Mouse (Mus musculus): ENCODE measurements around the gene Tnnt1. TPM values are rescaled to one million over a fixed set of nuclear protein-coding genes. Genes with fewer than 3 reads are reported as not detected.
"Not testable (repeated sequence)": the region's sequence is repeated elsewhere in the genome, so short reads cannot be mapped to it uniquely, and the experiment has no call there.

The Tnnt1 gene
- total RNA-seq, 2 experiments from 2014 or later: 7.4 to 9.2 TPM

DNA sequence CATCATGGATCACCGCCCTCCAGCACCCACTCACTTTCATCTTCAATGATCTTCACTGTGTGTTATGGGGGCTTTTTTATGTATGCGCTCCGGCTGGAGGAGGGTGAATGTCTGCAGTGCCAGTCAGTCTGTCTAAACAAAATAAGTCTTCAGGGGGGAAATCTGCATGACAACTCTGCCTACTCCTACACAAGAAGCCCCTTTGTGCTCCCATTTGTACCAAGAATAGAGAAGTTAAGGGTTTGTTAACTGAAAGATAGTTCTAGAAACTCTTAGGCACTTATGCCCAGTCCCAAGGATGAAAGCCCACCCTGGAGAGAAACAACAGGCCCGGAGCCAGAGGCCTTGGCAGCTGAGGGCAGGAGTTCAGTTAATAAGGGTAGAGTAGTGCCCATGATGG lies 20.2 kb upstream of the Tnnt1 start:
- no peak overlapping the region for H3K27ac ChIP-seq
- TF ChIP-seq CTCF (IDR thresholded peaks at IDR 0.05): no peak
- no peak overlapping the region for H3K4me3 ChIP-seq
- DNase-seq (ENCODE audit: extremely low spot score in 1 of 2, low spot score in 2 of 2): no peak
- intact Hi-C loops (cut with DNase I): no loop called here

DNA sequence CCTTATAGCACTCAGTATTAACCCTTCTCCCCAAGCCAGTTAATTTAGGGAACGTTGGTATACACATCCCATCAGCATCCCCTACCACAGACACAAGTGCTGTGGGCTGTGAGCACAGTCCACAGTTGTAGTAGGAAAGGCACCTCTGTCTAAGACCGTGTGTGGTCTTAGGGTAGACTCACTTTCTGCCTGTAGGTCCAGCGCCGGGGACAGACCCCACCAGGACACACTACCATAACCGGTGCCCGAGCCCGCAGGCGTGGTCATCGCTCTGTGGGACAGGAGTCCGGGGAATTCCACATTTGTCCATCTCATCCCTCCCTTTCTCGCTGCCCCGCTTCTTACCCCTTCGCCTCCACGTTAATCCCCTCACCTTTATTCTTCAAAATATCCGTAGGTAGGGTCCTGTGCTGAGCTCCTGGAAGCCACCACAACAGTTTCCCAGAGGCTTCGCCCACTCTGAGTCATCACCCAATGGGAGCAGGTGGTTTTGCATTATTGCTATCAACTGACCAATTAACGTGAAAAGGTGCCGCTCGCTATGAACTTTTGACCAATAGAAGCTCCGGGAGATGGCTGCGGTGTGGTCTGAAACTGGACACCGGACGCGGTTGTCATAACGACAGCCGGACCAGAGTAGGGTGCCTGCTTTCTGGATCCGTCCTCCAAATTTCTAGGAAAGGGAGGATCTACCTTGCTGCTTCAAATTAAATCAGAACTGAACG lies 16.0 kb upstream of the Tnnt1 start, which contains the start of gene Dnaaf3:
Dnaaf3 (minus strand) TSS at position 449 of the 725 bp plus-strand sequence.
- no peak for TF ChIP-seq CTCF (IDR thresholded peaks at IDR 0.05)
- intact Hi-C loops (cut with DNase I): no loop called here
- no peak for DNase-seq (ENCODE audit: extremely low spot score in 1 of 2, low spot score in 2 of 2)
- no peak within 1 kb of the TSS for H3K27ac ChIP-seq
- H3K4me3 ChIP-seq: no peak within 1 kb of the TSS

DNA sequence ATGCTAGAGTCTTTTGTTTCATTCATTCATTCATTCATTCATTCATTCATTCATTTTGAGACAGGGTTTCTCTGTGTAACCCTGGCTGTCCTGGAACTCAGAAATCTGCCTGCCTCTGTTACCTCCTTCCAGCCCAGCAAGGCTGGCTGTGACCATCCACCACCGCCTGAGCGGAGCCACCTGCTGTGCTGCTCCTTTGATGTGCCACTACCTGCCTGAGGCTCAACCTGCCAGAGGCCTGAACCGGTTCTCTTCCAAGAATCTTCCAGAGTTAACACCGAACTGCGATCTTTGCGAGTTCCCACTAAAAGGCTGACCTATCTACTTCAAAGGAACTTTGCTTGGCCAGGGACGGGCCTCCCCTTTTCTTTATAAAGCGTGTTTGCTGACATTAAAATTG lies 14.0 kb upstream of the Tnnt1 start:
- H3K4me3 ChIP-seq; H3K27ac ChIP-seq; DNase-seq (ENCODE audit: extremely low spot score in 1 of 2, low spot score in 2 of 2); intact Hi-C loops (cut with DNase I): not testable (repeated sequence)

DNA sequence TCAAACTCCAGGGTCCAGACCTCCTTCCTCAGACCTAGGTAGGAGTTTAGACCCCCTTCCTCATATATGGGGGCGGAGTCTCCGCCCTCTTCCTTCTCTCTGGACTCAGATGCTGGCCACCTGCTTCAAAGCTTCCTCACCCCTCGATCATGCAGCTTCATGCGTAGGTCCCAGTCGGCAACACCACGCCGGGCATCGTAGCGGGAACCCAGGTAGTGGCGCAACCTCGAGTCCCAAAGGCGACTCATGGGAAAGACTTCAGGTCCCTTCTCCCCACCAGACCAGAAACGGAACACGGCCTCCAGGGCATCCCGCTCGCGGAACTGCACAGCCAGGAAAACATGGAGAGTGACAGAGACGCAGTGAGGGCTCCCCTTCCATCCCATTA lies 11.1 kb upstream of the Tnnt1 start:
- H3K4me3 ChIP-seq: no peak overlapping the region
- no peak for TF ChIP-seq CTCF (IDR thresholded peaks at IDR 0.05)
- no peak for DNase-seq (ENCODE audit: extremely low spot score in 1 of 2, low spot score in 2 of 2)
- no peak overlapping the region for H3K27ac ChIP-seq
- intact Hi-C loops (cut with DNase I): no loop called here

DNA sequence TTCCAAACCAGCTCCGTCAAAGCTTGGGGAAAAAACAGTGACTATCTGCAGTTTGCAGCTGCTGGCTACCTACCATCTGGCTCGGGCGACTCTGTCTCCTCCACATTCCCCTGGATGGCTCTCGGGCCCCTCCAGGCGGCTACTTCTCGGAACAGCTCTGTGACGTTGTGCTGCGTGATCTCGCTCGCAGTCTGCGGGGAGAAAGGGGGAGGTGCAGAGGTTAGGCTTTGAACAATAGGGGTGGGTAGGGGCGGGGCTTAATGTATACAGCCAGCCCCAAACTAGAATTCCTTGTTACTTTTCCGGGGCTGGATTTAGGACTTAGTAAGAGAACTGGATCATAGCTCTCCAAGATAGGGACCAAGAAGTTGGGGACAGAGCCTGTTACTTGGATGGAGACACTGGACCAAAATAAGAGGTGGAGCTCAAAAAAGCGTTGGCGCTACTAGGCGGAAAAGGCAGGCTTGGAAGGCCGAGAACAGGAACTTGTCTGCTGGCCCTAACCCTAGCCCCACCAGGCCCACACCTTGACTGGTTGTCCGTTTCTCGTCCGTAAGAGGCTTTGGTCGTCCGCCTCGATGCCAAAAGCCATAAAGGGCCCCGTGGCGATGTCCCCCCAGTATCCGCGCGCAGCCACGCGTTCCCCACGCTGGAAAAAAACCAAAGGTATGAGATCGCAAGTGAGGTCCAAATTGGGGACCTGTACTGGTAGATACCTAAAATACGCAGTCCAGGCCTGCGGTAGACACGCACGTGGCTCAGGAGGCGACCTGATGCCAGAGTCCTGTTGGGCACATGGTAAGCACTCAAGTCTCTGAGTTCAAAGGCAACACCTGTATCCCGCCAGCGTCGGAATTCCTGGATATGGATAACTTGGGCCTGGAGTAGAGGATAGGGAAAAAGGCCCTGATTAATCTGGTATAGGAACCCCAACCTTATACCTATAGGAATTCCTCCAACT lies 10.4 kb upstream of the Tnnt1 start:
- DNase-seq (ENCODE audit: extremely low spot score in 1 of 2, low spot score in 2 of 2): peak; percentile 73 to 75
- intact Hi-C loops (cut with DNase I): no loop called here
- peak overlapping the region; percentile 21; the same call in 1 of the 2 replicates for H3K4me3 ChIP-seq
- H3K27ac ChIP-seq: no peak overlapping the region
- TF ChIP-seq CTCF (IDR thresholded peaks at IDR 0.05): peak; percentile 68

DNA sequence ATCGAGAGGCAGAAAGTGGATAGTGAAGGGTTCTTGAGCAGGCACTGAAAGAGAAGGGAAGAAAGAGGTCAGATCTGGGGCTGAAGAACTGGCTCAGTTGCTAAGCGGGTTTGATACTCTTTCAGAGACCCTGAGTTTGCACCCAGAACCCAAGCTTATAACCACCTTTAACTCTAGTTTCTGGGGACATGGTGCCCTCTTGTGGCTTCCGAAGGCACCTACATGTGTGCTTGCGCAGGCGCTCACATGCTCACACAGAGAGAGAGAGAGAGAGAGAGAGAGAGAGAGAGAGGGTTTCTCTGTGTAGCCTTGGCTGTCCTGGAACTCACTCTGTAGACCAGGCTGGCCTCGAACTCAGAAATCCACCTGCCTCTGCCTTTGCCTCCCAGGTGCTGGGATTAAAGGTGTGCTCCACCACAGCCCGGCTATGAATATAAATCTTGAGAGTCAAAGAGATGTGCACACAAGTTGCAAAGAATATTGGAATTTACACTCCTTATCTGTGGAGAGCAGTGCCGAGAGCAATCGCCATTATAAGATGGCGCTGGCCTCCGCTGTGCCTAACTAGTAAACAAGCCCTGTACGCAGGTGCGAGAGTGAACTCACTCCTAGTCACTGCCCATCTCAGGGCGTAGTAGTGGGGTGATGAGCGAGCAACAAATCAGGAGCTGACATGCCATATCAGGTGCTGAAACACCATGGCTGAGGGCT lies 8.2 kb upstream of the Tnnt1 start, which contains the start of gene Tnni3:
Tnni3 (minus strand) TSS at position 18 of the 711 bp plus-strand sequence.
- TF ChIP-seq CTCF (IDR thresholded peaks at IDR 0.05): peak; percentile 60

DNA sequence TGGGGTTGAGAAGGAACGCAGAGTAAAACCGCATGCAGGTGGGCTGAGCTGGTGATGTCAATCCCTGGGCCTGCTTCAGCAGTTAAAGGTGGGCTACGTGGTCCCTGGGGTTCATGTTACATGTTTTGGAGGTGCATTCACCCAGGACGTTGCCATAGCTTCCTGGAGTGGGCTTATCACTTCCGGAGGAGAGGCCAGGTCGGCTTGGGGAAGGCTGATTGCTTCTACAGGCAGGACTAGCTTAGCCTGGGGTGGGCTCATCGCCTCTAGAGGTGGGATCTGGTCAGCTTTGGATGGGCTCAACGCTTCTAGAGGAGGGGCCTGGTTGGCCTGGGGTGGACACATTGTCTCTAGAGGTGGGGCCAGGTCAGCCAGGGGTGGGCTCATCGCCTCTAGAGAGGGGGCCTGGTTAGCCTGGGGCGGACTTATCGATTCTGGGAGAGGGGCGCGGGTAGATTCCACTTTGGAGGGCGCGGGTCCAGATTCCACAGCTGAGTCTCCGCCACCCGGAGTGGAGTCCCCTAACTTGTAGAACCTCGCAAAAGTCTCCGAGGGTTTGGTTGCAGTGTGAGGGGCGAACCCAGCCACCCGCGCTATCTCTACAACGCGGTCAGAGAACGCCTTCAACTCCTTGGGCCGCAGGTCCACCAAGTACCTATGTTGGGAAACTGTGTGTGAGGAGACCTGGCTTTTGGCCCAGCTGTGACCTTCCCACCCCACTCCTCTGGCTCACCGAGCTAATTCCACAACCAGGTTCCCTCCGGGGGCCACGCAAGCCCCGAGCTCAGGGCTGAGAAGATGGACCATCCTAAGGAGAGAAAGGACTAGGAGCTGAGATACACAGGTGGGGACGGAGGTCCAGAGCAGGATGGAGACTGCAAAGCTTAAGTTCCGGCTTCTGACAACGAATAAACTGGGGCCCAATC lies 7.3 kb upstream of the Tnnt1 start:
- Histone ChIP-seq H3K4me3 (no peak overlapping the region), H3K27ac (no peak overlapping the region)
- no peak for DNase-seq (ENCODE audit: extremely low spot score in 1 of 2, low spot score in 2 of 2)
- intact Hi-C loops (cut with DNase I): loop anchor here (5.0 kb wide), 1 partner anchor 91 kb away; no protein-coding TSS in a partner anchor
- TF ChIP-seq CTCF (IDR thresholded peaks at IDR 0.05): no peak

More for the DNA sequence above, 8.2 kb upstream of the Tnnt1 start, which contains the start of gene Tnni3:
- H3K4me3 ChIP-seq; DNase-seq (ENCODE audit: extremely low spot score in 1 of 2, low spot score in 2 of 2); H3K27ac ChIP-seq: not testable (repeated sequence)
- intact Hi-C loops (cut with DNase I): loop anchor here (5.0 kb wide), 1 partner anchor 92 kb away; no protein-coding TSS in a partner anchor

DNA sequence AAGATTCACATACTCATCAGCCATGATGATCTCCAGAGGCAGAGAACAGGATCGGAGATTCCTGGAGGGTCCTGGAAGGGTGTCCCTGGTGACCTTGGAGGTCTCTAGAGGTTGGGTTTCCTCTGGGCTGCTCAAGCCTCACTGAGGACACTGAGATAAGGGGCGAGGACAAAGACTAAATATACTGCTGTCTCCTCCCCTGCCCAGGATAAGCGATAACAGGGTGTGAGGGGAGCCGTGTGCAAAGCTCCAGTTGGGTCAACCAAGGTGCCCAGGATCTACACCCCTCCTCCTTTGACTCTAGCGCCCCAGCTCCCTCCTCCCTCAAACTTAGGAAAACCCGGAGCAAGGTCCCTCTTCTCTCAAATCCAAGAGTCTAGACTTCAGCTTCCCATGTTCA lies 6.1 kb upstream of the Tnnt1 start:
- no peak for TF ChIP-seq CTCF (IDR thresholded peaks at IDR 0.05)
- Histone ChIP-seq H3K4me3 (no peak overlapping the region), H3K27ac (no peak overlapping the region)
- intact Hi-C loops (cut with DNase I): loop anchor here (5.0 kb wide), 1 partner anchor 90 kb away; no protein-coding TSS in a partner anchor
- DNase-seq (ENCODE audit: extremely low spot score in 1 of 2, low spot score in 2 of 2): no peak

DNA sequence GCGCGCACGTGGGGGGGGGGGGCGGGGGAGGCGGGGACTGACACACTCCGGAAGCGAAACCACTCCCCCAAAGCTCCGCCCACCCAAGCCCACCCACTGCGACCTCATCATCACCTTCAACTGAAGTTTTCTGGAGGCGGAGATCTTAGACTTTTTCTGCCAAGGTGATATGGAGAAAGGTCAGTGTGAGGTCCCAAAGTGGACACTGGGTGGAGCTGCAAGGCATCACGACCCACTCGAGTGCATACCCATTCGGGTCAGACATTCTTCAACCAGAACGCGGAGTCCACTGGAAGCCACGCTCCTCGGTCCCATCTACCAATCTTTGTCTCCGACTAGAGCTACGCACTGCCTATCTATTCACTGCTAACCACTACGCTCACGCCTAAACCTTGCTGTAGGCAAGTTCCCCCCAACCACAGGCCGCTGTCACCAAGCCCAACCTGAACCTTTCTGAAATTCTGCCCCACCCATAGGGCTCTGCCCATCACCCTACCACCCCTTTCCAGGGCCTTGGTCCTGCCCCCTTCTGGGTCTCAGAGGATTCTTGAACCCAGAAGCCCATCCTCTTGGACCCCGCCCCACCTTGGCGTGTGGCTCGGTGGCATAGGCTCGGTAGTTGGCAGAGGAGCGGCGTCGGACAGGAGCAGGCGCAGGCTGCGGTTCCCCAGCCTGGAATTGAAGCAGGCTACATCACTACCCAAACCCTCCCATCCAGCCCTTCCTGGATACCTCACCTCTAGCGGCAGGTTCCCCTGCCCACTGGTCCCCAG lies 5.2 kb upstream of the Tnnt1 start:
- no peak for DNase-seq (ENCODE audit: extremely low spot score in 1 of 2, low spot score in 2 of 2)
- H3K4me3 ChIP-seq: peak overlapping the region; percentile 9; the same call in 1 of the 2 replicates
- TF ChIP-seq CTCF (IDR thresholded peaks at IDR 0.05): no peak
- no peak overlapping the region for H3K27ac ChIP-seq
- intact Hi-C loops (cut with DNase I): loop anchor here (5.0 kb wide), 1 partner anchor 89 kb away; no protein-coding TSS in a partner anchor

DNA sequence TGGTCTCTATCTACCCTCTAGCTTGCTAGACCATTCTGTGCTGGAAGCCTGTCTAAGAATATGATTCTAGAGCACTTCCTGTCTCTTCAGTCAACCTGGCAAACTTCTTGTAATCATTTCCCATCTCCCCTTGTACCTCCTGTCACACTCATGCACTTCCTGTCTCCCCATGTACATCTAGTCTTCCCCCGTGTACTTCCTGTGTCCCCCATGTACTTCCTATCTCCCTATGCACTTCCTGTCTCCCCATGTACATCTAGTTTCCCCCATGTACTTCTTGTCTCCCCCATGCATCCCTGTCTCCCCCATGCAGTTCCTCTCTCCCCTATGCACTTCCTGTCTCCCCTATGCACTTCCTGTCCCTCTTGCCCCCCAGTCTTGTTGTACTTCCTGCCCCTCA lies 2.3 kb upstream of the Tnnt1 start:
- no peak for TF ChIP-seq CTCF (IDR thresholded peaks at IDR 0.05)
- no peak overlapping the region for H3K4me3 ChIP-seq
- H3K27ac ChIP-seq: no peak overlapping the region
- intact Hi-C loops (cut with DNase I): no loop called here
- no peak for DNase-seq (ENCODE audit: extremely low spot score in 1 of 2, low spot score in 2 of 2)
